Mouse (Mus musculus) leukemia stem cell, adult 10-12 weeks (primary cell): ENCODE data around the gene Hmga2. TPM values are rescaled to one million over a fixed set of nuclear protein-coding genes. Genes with fewer than 3 reads are reported as not detected.

ENCODE experiments used
- polyA plus RNA-seq: library from polyadenylated mRNA; stranded (reverse); fragments of >175 nt; gene quantifications from 2 replicates; pipeline ENCODE4 v1.2.3, GENCODE M21; 2012; ENCODE audit warnings: low replicate concordance

The Hmga2 gene
- polyA plus RNA-seq = 0.05 and 0.21 TPM in 2 replicates

GRCm38 (mm10) chr10:120475601-120476515 is at the start of gene Hmga2:
Hmga2 (minus strand) TSS chr10:120476469.

Other genes starting within 250 kb of the Hmga2 start
- gene Llph, start 249.4 kb downstream of the Hmga2 start, polyA plus RNA-seq = 7.9 and 68.2 TPM in 2 replicates